Mouse (Mus musculus) left cerebral cortex, postnatal 25 days (tissue): ENCODE data around the gene Usp33. TPM values are rescaled to one million over a fixed set of nuclear protein-coding genes. Genes with fewer than 3 reads are reported as not detected.

Experiments
- total RNA-seq, 2 experiments: library from RNA; stranded (reverse); gene quantifications; 2 replicates each; pipeline ENCODE4 v1.2.3; 2021

Gene Usp33
- total RNA-seq, 2 experiments from 2014 or later: 129 to 138 TPM

Other genes with a start within 250 kb of the Usp33 start
- gene Gipc2, start 180.2 kb upstream of the Usp33 start, total RNA-seq: 1 to 10 TPM; 1.8 to 5.8 TPM
- gene Dnajb4, start 136.2 kb upstream of the Usp33 start, total RNA-seq: 10 to 100 TPM; 71.5 to 72.5 TPM
- gene Fubp1, start 136.1 kb upstream of the Usp33 start, total RNA-seq: 100 to 1,000 TPM; 115 to 128 TPM
- 1 to 10 TPM; 1.4 to 7.5 TPM for gene Nexn, start 80.1 kb upstream of the Usp33 start, total RNA-seq
- 10 to 100 TPM; 71.7 to 84.0 TPM for gene Miga1, start 6.1 kb upstream of the Usp33 start, total RNA-seq
- 10 to 100 TPM; 41.2 to 43.7 TPM for gene Zzz3, start 49.0 kb downstream of the Usp33 start, total RNA-seq